Mouse (Mus musculus) spleen, adult 2 months (tissue): ENCODE measurements at regions not wholly inside any gene's neighbourhood (a gene's known extent, or its start where the extent isn't known, plus 50 kb on each side); places are given as distances from the start of the nearest gene placed in this dataset.

Experiments
- CTCF ChIP-seq: fragments of 200-500 bp; IDR thresholded peaks from 2 replicates; pipeline ENCODE4 v1.5.1; 2011; ENCODE audit warnings: mild to moderate bottlenecking, inconsistent platforms; ENCODE audit not compliant: insufficient read depth, insufficient read length, insufficient replicate concordance; ENCODE audit errors: extremely low read depth
- POLR2A ChIP-seq: fragments of 200-500 bp; IDR thresholded peaks from 2 replicates; pipeline ENCODE4 v1.6.1; 2011; ENCODE audit warnings: low read depth, low read length, inconsistent platforms

DNA sequence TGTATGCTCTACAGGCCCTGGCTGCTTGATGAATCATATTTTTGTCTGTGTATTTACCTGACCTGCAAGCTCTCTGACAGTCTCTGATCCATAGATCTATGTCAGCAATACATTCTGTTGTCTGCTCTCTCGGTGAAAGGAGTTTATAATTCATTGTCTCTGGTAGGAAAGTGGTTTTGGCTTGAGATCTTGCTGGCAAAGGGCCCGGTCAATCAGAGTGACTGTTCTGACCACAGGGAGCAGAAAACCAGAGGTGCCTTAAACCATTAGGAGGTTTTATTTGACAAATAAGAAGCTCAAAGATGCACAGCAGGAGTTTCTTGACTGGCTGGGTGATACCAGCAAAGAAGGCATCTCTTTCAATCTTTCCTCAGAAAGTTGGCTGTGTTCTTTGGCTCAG, 398.2 kb downstream of the Bckdhb start:
- TF ChIP-seq CTCF: no peak
- no peak for TF ChIP-seq POLR2A
